Mouse (Mus musculus) macrophage (primary cell): ENCODE results near the gene Ldhal6b. TPM values are rescaled to one million over a fixed set of nuclear protein-coding genes. Genes with fewer than 3 reads are reported as not detected.
A peak's percentile ranks its signal among the peaks of the same experiment; 100 is the strongest.
"Not testable (repeated sequence)": the region's sequence is repeated elsewhere in the genome, so short reads cannot be mapped to it uniquely, and the experiment has no call there.

Experiments used
- H3K27ac ChIP-seq: fragments of 350-480 bp; formaldehyde crosslinking; 2 replicates; pipeline ENCODE4 v1.9.0; 2021
- H3K36me3 ChIP-seq: fragments of 350-480 bp; formaldehyde crosslinking; 2 replicates; pipeline ENCODE4 v1.9.0; 2021; ENCODE audit errors: inconsistent target
- H3K4me3 ChIP-seq: fragments of 350-480 bp; formaldehyde crosslinking; 2 replicates; pipeline ENCODE4 v1.9.0; 2021; ENCODE audit errors: inconsistent target
- H3K79me2 ChIP-seq: fragments of 350-480 bp; formaldehyde crosslinking; 2 replicates; pipeline ENCODE4 v1.9.0; 2021; ENCODE audit errors: inconsistent target
- whole genome bisulfite sequencing: methylation state at CpG from one replicate; pipeline ENCODE4 v1.1.7; 2026; ENCODE audit warnings: inconsistent platforms; ENCODE audit not compliant: missing documents; 5-methylcytosine and 5-hydroxymethylcytosine counted together
- polyA plus RNA-seq: library from polyadenylated mRNA; stranded (reverse); fragments of 250-400 nt; gene quantifications from 3 replicates; pipeline ENCODE4 v1.2.4, GENCODE M21; 2018; ENCODE audit warnings: inconsistent platforms
- total RNA-seq, 78 experiments: library from RNA; depleted of rRNA; stranded (reverse); fragments of 250-400 nt; gene quantifications; 1 replicate in 9 of 78; 2 replicates in 24 of 78; 3 replicates in 43 of 78; 4 replicates in 2 of 78; pipeline ENCODE4 v1.2.4; 2018; ENCODE audit warnings: inconsistent platforms in 56 of 78

Ldhal6b gene
- 10 to 100 TPM in 12 of 26 experiments, 1 to 10 TPM in 14; 1.8 to 20.0 (median 9.7) TPM for total RNA-seq (2018; cell fraction: chromatin; rRNA removed)
- under 1 TPM in 8 of 26 experiments, not detected in 18; 0.05 to 0.82 (median 0.29) TPM for total RNA-seq (2018; cell fraction: cytosol; rRNA removed)
- 10 to 100 TPM in 2 of 26 experiments, 1 to 10 TPM in 23, under 1 TPM in 1; 0.96 to 13.5 (median 3.5) TPM for total RNA-seq (2018; cell fraction: nucleus; rRNA removed)
- polyA plus RNA-seq: 0.16 to 0.23 TPM in 2 of 3 replicates, not detected in the other

DNA sequence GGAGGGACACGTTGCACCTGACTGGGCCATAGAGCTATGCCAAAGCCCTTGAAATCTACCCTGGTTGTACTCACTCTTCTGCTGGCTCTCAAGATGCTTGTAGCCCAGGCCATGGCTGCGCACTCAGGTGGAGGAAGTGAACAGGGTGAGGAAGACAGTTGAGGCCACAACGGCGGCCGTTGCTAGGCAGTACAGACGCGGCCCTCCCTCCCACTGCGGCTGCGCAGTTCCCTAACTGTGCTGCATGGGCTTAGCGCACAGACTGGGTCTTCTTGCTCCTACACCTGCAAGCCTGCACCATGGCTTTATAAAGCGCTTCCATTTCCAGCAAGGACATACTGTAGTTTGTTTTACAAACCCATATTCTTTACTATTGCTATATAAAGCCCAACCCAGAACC, at the start of gene Ldhal6b:
Gene Ldhal6b (minus strand): TSS at position 223 of the 400 bp plus-strand sequence.
- Histone ChIP-seq H3K4me3 (no peak within 1 kb of the TSS), H3K27ac (no peak within 1 kb of the TSS), H3K36me3 (peaks cover 28% of the 10 kb centered on the region), H3K79me2 (peaks cover 1% of the 10 kb centered on the region; the same call in 1 of the 2 replicates)
- WGBS: over 99% methylated on average over 11 of the region's 11 CpGs

DNA sequence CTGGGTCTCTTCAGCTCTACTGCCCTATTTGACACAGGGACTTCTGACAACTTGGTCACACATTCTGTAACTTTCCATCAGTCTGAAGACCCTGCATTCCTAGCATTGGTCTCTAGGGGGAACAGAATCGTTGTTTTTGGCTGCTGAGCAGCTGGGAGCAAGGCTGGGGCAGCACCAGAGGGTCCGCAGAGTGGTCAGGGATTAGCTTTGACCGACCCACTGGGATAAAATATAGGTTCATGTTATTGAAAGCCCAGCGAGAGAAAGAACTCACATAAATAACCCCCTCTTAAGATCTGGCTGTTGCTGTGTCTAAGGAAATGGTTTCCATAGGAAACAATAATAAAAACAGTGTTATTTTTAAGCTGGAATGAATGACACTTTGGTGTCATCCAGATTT, 48.6 kb upstream of the Ldhal6b start:
- H3K4me3 ChIP-seq: no peak overlapping the region
- H3K79me2 ChIP-seq: no peaks in the 10 kb centered on the region
- no peaks in the 10 kb centered on the region for H3K36me3 ChIP-seq
- 71% methylated on average over 4 of the region's 4 CpGs for WGBS
- H3K27ac ChIP-seq: no peak overlapping the region

DNA sequence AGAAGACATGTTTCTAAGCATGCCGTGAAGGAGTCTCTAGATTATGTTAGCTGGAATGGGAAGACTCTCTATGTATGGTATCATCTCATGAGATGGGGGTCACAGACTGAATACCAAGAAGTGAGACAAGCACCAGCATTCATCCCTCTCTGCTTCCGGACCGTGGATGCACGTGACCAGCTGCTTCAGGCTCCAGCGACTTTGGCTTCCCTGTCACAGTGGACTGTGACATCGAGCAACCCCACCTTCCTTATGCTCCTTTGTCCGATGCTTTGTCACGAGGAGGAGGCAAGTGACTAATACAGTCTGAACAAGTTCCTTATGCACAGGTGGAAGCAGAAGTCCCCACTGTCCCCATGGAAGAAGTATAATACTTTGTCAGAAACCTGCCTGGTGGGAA, 48.2 kb upstream of the Ldhal6b start:
- WGBS: 91% methylated on average over 7 of the region's 8 CpGs
- no peaks in the 10 kb centered on the region for H3K79me2 ChIP-seq
- no peak overlapping the region for H3K27ac ChIP-seq
- no peaks in the 10 kb centered on the region for H3K36me3 ChIP-seq
- H3K4me3 ChIP-seq: no peak overlapping the region

DNA sequence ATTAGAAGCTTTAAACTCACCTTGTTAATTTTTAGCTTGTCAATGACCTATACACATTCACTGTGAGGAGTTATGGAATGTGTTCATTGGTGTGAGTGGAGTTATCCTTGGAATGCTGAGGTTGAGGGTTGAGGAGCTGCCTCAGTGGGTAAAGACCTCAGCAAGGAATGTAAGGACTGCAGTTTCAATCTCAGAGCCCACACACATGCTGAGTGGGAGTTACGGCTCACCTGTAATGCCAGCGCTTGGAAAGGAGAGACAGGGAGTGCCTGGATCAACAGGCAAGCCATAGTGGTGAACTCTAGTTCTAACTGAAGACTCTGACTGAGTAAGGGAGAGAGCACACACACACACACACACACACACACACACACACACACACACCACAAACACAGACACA, 45.3 kb upstream of the Ldhal6b start:
- Histone ChIP-seq H3K79me2 (no peaks in the 10 kb centered on the region), H3K36me3 (no peaks in the 10 kb centered on the region), H3K27ac (no peak overlapping the region), H3K4me3 (no peak overlapping the region)
- WGBS: 100% methylated on average over 2 of the region's 2 CpGs

DNA sequence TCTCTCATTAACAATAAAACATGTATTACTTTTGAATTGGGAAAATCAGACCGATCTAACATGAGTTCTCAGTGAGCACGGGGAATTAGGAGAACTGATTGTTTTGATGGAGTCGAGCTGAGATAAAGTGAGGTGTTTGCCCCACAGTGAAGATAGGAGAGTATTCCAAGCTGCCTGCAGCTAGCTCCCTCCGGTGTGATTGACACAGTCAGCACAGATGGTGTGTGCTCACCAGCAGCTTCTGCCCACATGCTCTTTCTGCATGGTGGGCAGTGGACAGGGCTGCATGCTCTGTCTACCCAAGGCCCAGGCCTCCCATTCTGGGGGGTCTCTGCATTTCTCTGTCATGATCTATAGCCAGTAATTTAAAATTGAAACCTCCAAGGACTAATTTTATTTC, 35.1 kb upstream of the Ldhal6b start:
- 82% methylated on average over 4 of the region's 4 CpGs for WGBS
- Histone ChIP-seq H3K4me3 (no peak overlapping the region), H3K79me2 (no peaks in the 10 kb centered on the region), H3K36me3 (no peaks in the 10 kb centered on the region), H3K27ac (no peak overlapping the region)

DNA sequence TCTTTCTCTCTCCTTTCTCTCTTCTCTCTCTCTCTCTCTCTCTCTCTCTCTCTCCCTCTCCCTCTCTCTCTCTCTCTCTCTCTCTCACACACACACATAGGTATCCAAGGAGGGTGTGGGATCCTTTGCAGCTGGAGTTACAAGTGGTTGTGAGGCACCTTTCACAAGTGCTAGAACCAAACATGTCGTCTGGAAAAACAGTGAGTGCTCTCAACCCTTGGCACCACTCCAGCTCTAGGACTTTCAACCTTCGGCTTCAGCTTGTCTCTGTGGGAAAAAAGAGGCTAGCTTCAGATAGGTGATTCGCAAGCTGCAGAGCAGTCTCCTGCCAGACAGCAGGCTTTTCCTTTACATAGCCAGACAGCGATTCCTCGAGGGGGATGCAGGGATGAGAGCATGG, 25.2 kb upstream of the Ldhal6b start:
- H3K79me2 ChIP-seq: peaks cover 13% of the 10 kb centered on the region
- WGBS: 75% methylated on average over 5 of the region's 5 CpGs
- H3K36me3 ChIP-seq: no peaks in the 10 kb centered on the region
- H3K27ac ChIP-seq: no peak overlapping the region
- H3K4me3 ChIP-seq: no peak overlapping the region

DNA sequence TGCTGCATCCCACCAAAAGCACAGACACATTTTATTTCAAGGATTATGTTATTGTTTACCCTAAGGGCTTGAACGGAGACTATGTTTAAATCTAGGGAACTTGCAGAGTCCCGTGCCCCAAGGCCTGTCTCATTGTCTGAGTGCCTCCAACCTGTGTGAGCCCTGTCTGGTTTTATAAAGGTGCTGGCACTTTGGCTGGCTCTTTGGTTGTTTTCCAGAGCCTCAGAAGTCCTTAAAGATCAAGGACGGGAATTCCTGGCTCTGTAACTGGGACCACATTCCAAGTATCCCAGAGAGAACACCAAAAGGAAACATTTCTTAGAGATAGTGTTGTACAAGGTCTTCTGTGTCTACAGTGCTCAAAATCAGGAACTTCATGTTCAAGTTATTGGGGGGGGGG, 24.7 kb upstream of the Ldhal6b start:
- whole genome bisulfite sequencing: 82% methylated on average over 3 of the region's 3 CpGs
- Histone ChIP-seq H3K36me3 (no peaks in the 10 kb centered on the region), H3K27ac (no peak overlapping the region), H3K4me3 (no peak overlapping the region), H3K79me2 (peaks cover 18% of the 10 kb centered on the region)

DNA sequence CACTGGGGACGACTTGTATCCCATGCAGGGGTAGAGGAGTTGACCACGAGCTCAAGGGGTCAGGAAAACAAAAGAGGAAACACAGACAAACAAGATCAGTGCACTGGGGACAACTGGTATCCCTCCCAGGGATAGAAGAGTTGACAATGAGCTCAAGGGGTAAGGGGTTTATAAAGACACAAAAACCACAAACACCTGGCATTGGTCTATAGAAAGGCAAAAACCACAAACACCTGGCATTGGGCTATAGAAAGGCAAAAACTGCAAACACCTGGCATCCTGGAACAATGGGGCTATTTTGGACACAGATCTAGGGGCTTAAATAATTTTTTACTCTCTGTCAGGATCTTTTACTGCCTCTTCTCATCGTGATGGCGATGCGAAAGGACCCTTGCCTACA, 23.8 kb upstream of the Ldhal6b start:
- H3K27ac ChIP-seq, H3K36me3 ChIP-seq, H3K4me3 ChIP-seq: not testable (repeated sequence)
- H3K79me2 ChIP-seq: peaks cover 26% of the 10 kb centered on the region
- WGBS: 87% methylated on average over 5 of the region's 5 CpGs

DNA sequence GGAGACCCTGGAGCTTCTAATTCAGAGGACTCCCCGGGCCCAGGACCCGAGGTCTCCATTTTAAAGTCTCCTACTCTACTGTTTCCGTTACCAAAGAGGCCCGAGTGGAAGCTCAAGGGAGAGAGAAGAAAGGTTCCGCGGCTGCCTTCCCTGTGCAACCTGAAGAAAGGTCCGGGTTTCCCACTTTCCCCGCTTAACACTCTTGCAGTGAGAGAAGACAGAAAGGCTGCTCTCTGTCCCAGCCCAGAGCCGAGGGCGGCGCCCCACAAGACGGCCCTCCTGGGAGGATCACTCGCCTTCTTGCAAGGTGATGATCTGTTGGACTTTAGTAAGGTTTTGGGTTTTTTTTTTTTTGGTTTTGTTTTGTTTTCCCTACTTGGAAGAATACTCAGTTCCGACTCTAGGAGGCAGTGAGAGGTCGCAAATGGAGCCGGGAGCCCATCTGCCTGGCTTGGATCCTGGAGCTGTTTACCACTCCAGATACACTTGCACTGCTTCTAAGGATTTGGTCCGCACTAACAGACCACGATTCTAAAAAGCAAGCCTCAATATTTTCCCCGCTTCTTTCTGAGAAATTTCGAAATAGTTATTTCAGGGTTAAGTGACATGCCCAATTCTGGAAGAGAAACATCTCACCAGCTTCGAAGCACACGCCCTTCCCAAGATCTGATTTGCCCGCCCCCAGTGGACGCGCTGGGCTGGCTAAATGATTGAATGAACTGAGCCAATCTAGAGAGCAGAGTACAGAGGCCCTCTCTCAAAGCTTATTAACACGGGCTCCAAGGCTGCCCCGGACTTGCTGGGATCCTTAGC, 21.8 kb upstream of the Ldhal6b start, which contains the start of gene Tmem242:
Gene Tmem242 (minus strand): TSS at position 101 of the 813 bp plus-strand sequence.
- Histone ChIP-seq H3K27ac (peak within 1 kb of the TSS; percentile 93), H3K36me3 (no peaks in the 10 kb centered on the region), H3K4me3 (peak within 1 kb of the TSS; percentile 76), H3K79me2 (peaks cover 47% of the 10 kb centered on the region)
- 2% methylated on average over 27 of the region's 27 CpGs for WGBS

DNA sequence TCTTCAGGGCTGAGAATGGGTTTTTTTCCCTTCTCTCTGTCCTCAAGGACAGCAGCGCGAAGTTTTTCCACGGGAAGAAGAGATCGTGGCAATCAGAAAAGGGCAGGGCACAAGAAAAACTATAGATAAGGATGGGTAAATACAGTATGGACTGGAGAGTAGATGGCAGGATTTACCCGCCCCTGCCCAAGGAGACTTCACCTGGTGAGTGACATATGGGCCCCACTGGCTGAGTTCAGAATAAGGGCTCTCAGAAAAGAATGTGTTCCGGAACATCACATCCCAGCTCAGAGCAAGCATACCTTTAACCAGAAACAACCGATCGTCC, 21.2 kb upstream of the Ldhal6b start:
- 0% methylated on average over 8 of the region's 8 CpGs for WGBS
- peaks cover 52% of the 10 kb centered on the region for H3K79me2 ChIP-seq
- H3K27ac ChIP-seq: peak overlapping the region; percentile 93
- H3K4me3 ChIP-seq: peak overlapping the region; percentile 76
- H3K36me3 ChIP-seq: no peaks in the 10 kb centered on the region

DNA sequence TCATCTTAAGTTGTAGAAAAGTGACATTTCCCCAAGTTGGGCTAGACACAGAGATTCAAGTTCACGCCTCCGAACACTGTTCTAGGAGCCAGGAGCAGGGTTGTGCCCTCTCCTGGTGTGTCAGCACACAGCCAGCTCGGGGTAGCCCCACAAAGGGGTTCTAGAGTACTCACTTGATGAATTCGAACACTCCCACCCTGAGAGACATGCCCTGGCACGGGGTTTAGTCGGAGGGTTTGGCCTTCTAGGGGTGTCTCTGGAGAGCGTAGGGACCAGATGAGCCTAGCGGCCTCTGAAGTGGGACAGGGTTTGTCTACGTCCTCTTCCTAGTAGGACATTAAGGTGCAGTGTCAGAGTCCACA, 11.2 kb upstream of the Ldhal6b start:
- Histone ChIP-seq H3K79me2 (peaks cover 16% of the 10 kb centered on the region; the same call in 1 of the 2 replicates), H3K27ac (no peak overlapping the region), H3K4me3 (no peak overlapping the region), H3K36me3 (peaks cover 29% of the 10 kb centered on the region; the same call in 1 of the 2 replicates)
- 84% methylated on average over 9 of the region's 9 CpGs for WGBS

DNA sequence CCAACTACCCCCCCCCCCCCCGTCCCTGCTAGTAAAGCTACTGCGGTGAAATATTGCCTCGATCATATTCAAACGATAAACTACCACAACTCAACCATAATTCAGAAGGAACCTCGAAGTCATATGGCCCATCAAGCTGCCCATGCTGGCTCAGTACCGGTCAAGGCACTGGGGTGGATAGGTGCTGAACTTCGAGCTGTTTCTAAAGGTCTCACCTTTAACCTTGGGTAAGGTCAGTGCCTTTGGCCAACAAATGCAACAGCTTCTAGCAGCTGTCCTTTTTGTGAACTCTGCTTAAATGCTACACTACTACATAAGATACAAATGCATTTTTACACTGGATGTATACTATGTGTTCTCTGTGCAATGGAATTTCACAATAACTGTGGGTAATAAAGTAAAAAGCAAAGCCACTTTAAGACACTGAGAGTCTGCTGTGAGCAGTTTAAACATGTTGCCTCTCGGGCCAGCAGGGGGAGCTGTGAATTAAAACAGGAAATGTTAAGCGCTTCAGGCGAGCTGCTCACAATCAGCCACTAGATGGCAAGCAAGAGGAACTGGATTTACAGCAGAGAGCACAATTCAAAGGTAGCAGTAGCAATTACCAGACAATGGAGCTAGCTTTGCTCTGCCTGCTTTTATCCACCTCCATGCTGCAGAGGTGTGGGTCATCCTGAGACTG, 10.7 kb upstream of the Ldhal6b start:
- WGBS: 54% methylated on average over 9 of the region's 10 CpGs
- Histone ChIP-seq H3K4me3 (no peak overlapping the region), H3K36me3 (peaks cover 29% of the 10 kb centered on the region; the same call in 1 of the 2 replicates), H3K79me2 (peaks cover 12% of the 10 kb centered on the region; the same call in 1 of the 2 replicates), H3K27ac (no peak overlapping the region)

DNA sequence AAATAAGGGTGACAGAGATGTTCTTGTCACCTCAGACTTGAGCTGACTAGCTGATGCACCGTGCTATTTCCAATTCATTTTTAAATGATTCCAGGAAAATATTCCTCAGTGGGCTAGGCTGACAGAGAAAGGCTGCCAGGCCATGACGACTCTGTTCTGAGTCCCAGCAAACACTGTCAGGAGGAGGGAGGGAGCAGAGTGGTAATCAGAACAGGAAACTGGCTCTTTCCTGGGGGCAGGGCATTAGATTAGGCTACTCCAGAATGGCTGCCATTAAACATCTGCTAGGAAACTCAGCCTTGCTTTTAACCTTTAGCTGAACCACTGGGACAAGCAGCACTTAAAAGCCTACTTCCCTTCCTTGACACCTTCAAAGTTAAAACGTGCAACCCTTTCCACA, 6.6 kb upstream of the Ldhal6b start:
- H3K36me3 ChIP-seq: peaks cover 13% of the 10 kb centered on the region; the same call in 1 of the 2 replicates
- H3K4me3 ChIP-seq: no peak overlapping the region
- no peak overlapping the region for H3K27ac ChIP-seq
- 34% methylated on average over 3 of the region's 3 CpGs for WGBS
- H3K79me2 ChIP-seq: peaks cover 9% of the 10 kb centered on the region; the same call in 1 of the 2 replicates

DNA sequence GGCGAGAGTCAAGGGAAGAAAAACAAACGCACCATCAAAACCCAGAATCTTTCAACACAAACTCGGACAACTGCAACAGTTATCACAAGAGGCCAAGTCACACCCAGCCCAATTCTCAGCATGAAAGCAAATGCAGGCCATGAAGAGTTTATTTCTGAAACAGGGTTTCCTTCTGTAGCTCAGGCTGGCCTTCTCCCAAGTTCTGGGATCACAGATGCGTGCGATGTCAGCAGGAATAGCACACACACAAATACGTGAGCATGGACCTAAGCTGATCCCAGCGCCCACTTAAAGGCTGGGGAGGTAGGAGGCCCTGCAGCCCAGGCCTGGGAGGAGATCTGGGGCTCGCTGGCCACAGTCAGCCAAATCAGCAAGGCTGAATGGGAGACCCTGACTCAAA, 5.6 kb upstream of the Ldhal6b start:
- Histone ChIP-seq H3K4me3 (no peak overlapping the region), H3K27ac (no peak overlapping the region), H3K36me3 (peaks cover 15% of the 10 kb centered on the region; the same call in 1 of the 2 replicates), H3K79me2 (peaks cover 9% of the 10 kb centered on the region; the same call in 1 of the 2 replicates)
- WGBS: 95% methylated on average over 8 of the region's 8 CpGs

DNA sequence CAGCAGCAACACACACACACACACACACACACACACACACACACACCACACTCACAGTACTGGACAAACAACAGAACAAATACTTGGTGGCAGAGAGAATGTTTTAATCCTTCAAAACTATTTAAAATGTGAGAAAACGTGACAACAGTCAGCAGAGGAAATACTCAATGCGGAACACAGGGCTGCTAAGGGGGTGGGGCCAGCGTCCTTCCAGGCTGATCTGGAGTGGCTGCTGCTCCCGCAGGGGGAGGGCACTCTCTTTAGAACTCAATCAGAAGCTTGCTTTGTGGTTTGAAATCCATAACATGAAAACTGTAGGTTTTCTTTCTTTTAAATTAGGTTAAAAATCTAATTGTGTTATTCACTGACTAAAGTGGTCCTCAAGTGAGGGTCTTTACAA, 3.3 kb upstream of the Ldhal6b start:
- H3K27ac ChIP-seq: no peak overlapping the region
- H3K79me2 ChIP-seq: peaks cover 9% of the 10 kb centered on the region; the same call in 1 of the 2 replicates
- 51% methylated on average over 4 of the region's 4 CpGs for WGBS
- peaks cover 32% of the 10 kb centered on the region for H3K36me3 ChIP-seq
- no peak overlapping the region for H3K4me3 ChIP-seq
